Mouse (Mus musculus) left cerebral cortex, postnatal 14 days (tissue): ENCODE results near the gene Ptprd. TPM values are rescaled to one million over a fixed set of nuclear protein-coding genes. Genes with fewer than 3 reads are reported as not detected.
A peak's percentile ranks its signal among the peaks of the same experiment; 100 is the strongest.

Experiments
- DNase-seq, 2 experiments: peaks; one replicate each; pipeline ENCODE4 v3.0.0; 2021 to 2022; ENCODE audit warnings: low spot score in 2 of 2, mixed read lengths in 1 of 2
- intact Hi-C: fragments of 180-260 bp; cut with DNase I; formaldehyde crosslinking; loops from one replicate; pipeline ENCODE4 v1.15.1; 2025
- total RNA-seq, 2 experiments: library from RNA; stranded (reverse); gene quantifications; 2 replicates each; pipeline ENCODE4 v1.2.3; 2021

Gene Ptprd
- total RNA-seq, 2 experiments from 2014 or later = 357 to 391 TPM

GRCm38 (mm10) chr4:77310127-77310788 is 901.5 kb downstream of the Ptprd start:
- intact Hi-C loops = no loop called here
- DNase-seq = no peak

GRCm38 (mm10) chr4:77283423-77283822 is 928.3 kb downstream of the Ptprd start:
- no peak for DNase-seq
- intact Hi-C loops = no loop called here

- DNase-seq = no peak
- intact Hi-C loops = no loop called here
These were observed 933.8 kb downstream of the Ptprd start for GRCm38 (mm10) chr4:77277913-77278312.

GRCm38 (mm10) chr4:77259972-77260290 is 951.8 kb downstream of the Ptprd start:
- intact Hi-C loops = no loop called here
- DNase-seq = no peak

GRCm38 (mm10) chr4:77259250-77259971 is 952.4 kb downstream of the Ptprd start:
- peak; percentile 7 to 24 for DNase-seq
- intact Hi-C loops = no loop called here

GRCm38 (mm10) chr4:77251188-77251587 is 960.6 kb downstream of the Ptprd start:
- intact Hi-C loops = no loop called here
- no peak for DNase-seq

- intact Hi-C loops = no loop called here
- no peak for DNase-seq
These were observed 962.0 kb downstream of the Ptprd start for GRCm38 (mm10) chr4:77249801-77250200.

GRCm38 (mm10) chr4:77248918-77249317 is 962.8 kb downstream of the Ptprd start:
- intact Hi-C loops = no loop called here
- DNase-seq = no peak

- DNase-seq = no peak
- intact Hi-C loops = no loop called here
These were observed 969.8 kb downstream of the Ptprd start for GRCm38 (mm10) chr4:77241852-77242455.

GRCm38 (mm10) chr4:77238144-77238543 is 973.6 kb downstream of the Ptprd start:
- intact Hi-C loops = no loop called here

GRCm38 (mm10) chr4:77233243-77233642 is 978.5 kb downstream of the Ptprd start:
- intact Hi-C loops = no loop called here
- DNase-seq = no peak

More at GRCm38 (mm10) chr4:77238144-77238543, 973.6 kb downstream of the Ptprd start:
- DNase-seq = no peak

- no peak for DNase-seq
- intact Hi-C loops = no loop called here
These were observed 1042.9 kb downstream of the Ptprd start for GRCm38 (mm10) chr4:77168866-77169265.

- DNase-seq = no peak
- intact Hi-C loops = no loop called here
These were observed 1054.2 kb downstream of the Ptprd start for GRCm38 (mm10) chr4:77157601-77158000.

GRCm38 (mm10) chr4:77155561-77155960 is 1056.2 kb downstream of the Ptprd start:
- intact Hi-C loops = no loop called here
- DNase-seq = peak; percentile 30 to 78

- intact Hi-C loops = no loop called here
- DNase-seq = peak in 1 of 2 experiments; percentile 16
These were observed 1056.7 kb downstream of the Ptprd start for GRCm38 (mm10) chr4:77155037-77155436.

GRCm38 (mm10) chr4:77124852-77125251 is 1086.9 kb downstream of the Ptprd start:
- intact Hi-C loops = no loop called here
- DNase-seq = no peak

- intact Hi-C loops = no loop called here
- no peak for DNase-seq
These were observed 1100.9 kb downstream of the Ptprd start for GRCm38 (mm10) chr4:77110894-77111293.

GRCm38 (mm10) chr4:77107291-77107690 is 1104.5 kb downstream of the Ptprd start:
- intact Hi-C loops = no loop called here
- no peak for DNase-seq

- peak; percentile 15 to 37 for DNase-seq
- intact Hi-C loops = no loop called here
These were observed 1128.6 kb downstream of the Ptprd start for GRCm38 (mm10) chr4:77083165-77083564.

GRCm38 (mm10) chr4:77077607-77078006 is 1134.2 kb downstream of the Ptprd start:
- no peak for DNase-seq
- intact Hi-C loops = no loop called here
